Mouse (Mus musculus): ENCODE results near the gene Pacsin1. TPM values are rescaled to one million over a fixed set of nuclear protein-coding genes. Genes with fewer than 3 reads are reported as not detected.

Pacsin1 gene
- total RNA-seq, 2 experiments from 2014 or later, result 428 to 433 TPM

- intact Hi-C loops (cut with DNase I), result no loop called here
- no peak for DNase-seq (ENCODE audit: low spot score in 2 of 2)
Observed at GRCm38 (mm10) chr17:27707954-27708661, 52.8 kb downstream of the Pacsin1 start.

GRCm38 (mm10) chr17:27709650-27710049, 54.3 kb downstream of the Pacsin1 start:
- DNase-seq (ENCODE audit: low spot score in 2 of 2), result no peak

GRCm38 (mm10) chr17:27712832-27713231, 57.5 kb downstream of the Pacsin1 start:
- no peak for DNase-seq (ENCODE audit: low spot score in 2 of 2)
- intact Hi-C loops (cut with DNase I), result no loop called here

More at GRCm38 (mm10) chr17:27709650-27710049, 54.3 kb downstream of the Pacsin1 start:
- intact Hi-C loops (cut with DNase I), result no loop called here

GRCm38 (mm10) chr17:27716804-27717203, 61.5 kb downstream of the Pacsin1 start:
- no peak for DNase-seq (ENCODE audit: low spot score in 2 of 2)
- intact Hi-C loops (cut with DNase I), result no loop called here

GRCm38 (mm10) chr17:27718250-27718649, 62.9 kb downstream of the Pacsin1 start:
- DNase-seq (ENCODE audit: low spot score in 2 of 2), result no peak
- intact Hi-C loops (cut with DNase I), result no loop called here

GRCm38 (mm10) chr17:27719663-27720062, 64.4 kb downstream of the Pacsin1 start:
- DNase-seq (ENCODE audit: low spot score in 2 of 2), result no peak
- intact Hi-C loops (cut with DNase I), result no loop called here

GRCm38 (mm10) chr17:27720326-27720725, 65.0 kb downstream of the Pacsin1 start:
- intact Hi-C loops (cut with DNase I), result no loop called here
- DNase-seq (ENCODE audit: low spot score in 2 of 2), result no peak

- DNase-seq (ENCODE audit: low spot score in 2 of 2), result no peak
- intact Hi-C loops (cut with DNase I), result no loop called here
Observed at GRCm38 (mm10) chr17:27721125-27721664, 65.9 kb downstream of the Pacsin1 start.

GRCm38 (mm10) chr17:27724327-27724726, 69.0 kb downstream of the Pacsin1 start:
- intact Hi-C loops (cut with DNase I), result no loop called here
- no peak for DNase-seq (ENCODE audit: low spot score in 2 of 2)

GRCm38 (mm10) chr17:27725011-27725410, 69.7 kb downstream of the Pacsin1 start:
- intact Hi-C loops (cut with DNase I), result no loop called here
- DNase-seq (ENCODE audit: low spot score in 2 of 2), result no peak

GRCm38 (mm10) chr17:27725412-27725811, 70.1 kb downstream of the Pacsin1 start:
- intact Hi-C loops (cut with DNase I), result no loop called here
- DNase-seq (ENCODE audit: low spot score in 2 of 2), result no peak

GRCm38 (mm10) chr17:27726527-27726926, 71.2 kb downstream of the Pacsin1 start:
- no peak for DNase-seq (ENCODE audit: low spot score in 2 of 2)
- intact Hi-C loops (cut with DNase I), result no loop called here

- intact Hi-C loops (cut with DNase I), result no loop called here
Observed at GRCm38 (mm10) chr17:27728770-27729169, 73.5 kb downstream of the Pacsin1 start, which contains the start of gene Spdef. Gene Spdef (minus strand): TSS chr17:27728955.

GRCm38 (mm10) chr17:27732152-27732551, 76.8 kb downstream of the Pacsin1 start:
- intact Hi-C loops (cut with DNase I), result no loop called here
- DNase-seq (ENCODE audit: low spot score in 2 of 2), result no peak

More at GRCm38 (mm10) chr17:27728770-27729169, 73.5 kb downstream of the Pacsin1 start, which contains the start of gene Spdef:
- DNase-seq (ENCODE audit: low spot score in 2 of 2), result no peak

GRCm38 (mm10) chr17:27732694-27733093, 77.4 kb downstream of the Pacsin1 start:
- DNase-seq (ENCODE audit: low spot score in 2 of 2), result no peak
- intact Hi-C loops (cut with DNase I), result no loop called here

GRCm38 (mm10) chr17:27734344-27735073, 79.2 kb downstream of the Pacsin1 start:
- intact Hi-C loops (cut with DNase I), result no loop called here
- DNase-seq (ENCODE audit: low spot score in 2 of 2), result no peak

GRCm38 (mm10) chr17:27740961-27741360, 85.7 kb downstream of the Pacsin1 start:
- DNase-seq (ENCODE audit: low spot score in 2 of 2), result no peak
- intact Hi-C loops (cut with DNase I), result no loop called here

- DNase-seq (ENCODE audit: low spot score in 2 of 2), result no peak
- intact Hi-C loops (cut with DNase I), result no loop called here
Observed at GRCm38 (mm10) chr17:27746446-27746845, 91.1 kb downstream of the Pacsin1 start.

- no peak for DNase-seq (ENCODE audit: low spot score in 2 of 2)
- intact Hi-C loops (cut with DNase I), result no loop called here
Observed at GRCm38 (mm10) chr17:27748123-27748522, 92.8 kb downstream of the Pacsin1 start.

- intact Hi-C loops (cut with DNase I), result no loop called here
Observed at GRCm38 (mm10) chr17:27750451-27750942, 95.2 kb downstream of the Pacsin1 start.

More at GRCm38 (mm10) chr17:27750451-27750942, 95.2 kb downstream of the Pacsin1 start:
- no peak for DNase-seq (ENCODE audit: low spot score in 2 of 2)
